Mouse (Mus musculus) cerebellum, adult (tissue): ENCODE results near the gene Fam114a2.

ENCODE experiments used
- ATAC-seq: cut with Nextera tagmentation; 2 replicates; pipeline ENCODE4 v1.9.2; 2017; ENCODE audit warnings: mild to moderate bottlenecking, moderate library complexity, mixed read lengths; ENCODE audit not compliant: insufficient number of reproducible peaks, low FRiP score, low TSS enrichment

The Fam114a2 gene

GRCm38 (mm10) chr11:57454421-57454820 lies 64.0 kb downstream of the Fam114a2 start:
- ATAC-seq, result no peak

- ATAC-seq, result no peak
These were observed 73.0 kb downstream of the Fam114a2 start for GRCm38 (mm10) chr11:57445237-57445962.

GRCm38 (mm10) chr11:57434153-57434552 lies 84.3 kb downstream of the Fam114a2 start:
- ATAC-seq, result no peak
